11 mouse cellular contexts compared by ENCODE assay signal in genomic region chr6:41194464-41194863, GRCm38 (mm10).
DNase-seq lines count a peak whose midpoint lies in the region; ATAC-seq and TF ChIP-seq lines count a peak whose summit lies in the region.
"Had no signal": no experiment of that assay in that cellular context is flagged by ENCODE, and none has a peak within 500 bp of the region (broad histone marks: within the 10 kb centered on the region; RNA-seq: fewer than 3 reads in every experiment).

No protein-coding gene starts in this region.

- no peak for TF ChIP-seq POLR2A in lung, adult 2 months (IDR thresholded peaks at IDR 0.05; ENCODE audit: borderline replicate concordance, extremely low read depth, low read depth, low read length)

- peak; percentile 7 to 11 for DNase-seq in layer of hippocampus, adult 2 months (ENCODE audit: low spot score in 2 of 2)
- DNase-seq in layer of hippocampus, postnatal 25 days (ENCODE audit: extremely low spot score in 1 of 2, low spot score in 1 of 2): no peak
- DNase-seq in ES-CJ7 (ENCODE audit: low read depth, low spot score): peak; percentile 46
- DNase-seq in embryo, embryonic 11 days: peak; percentile 24
- DNase-seq in lung, adult 2 months: no peak
- no peak for DNase-seq in kidney, postnatal 25 days
- DNase-seq: heart, postnatal 10 days; lung, postnatal 4 days; thymus, postnatal 36 days had no signal

- H3K4me3 ChIP-seq in layer of hippocampus, adult 2 months: no peak overlapping the region
- H3K4me3 ChIP-seq in lung, adult 2 months (replicated peaks; ENCODE audit: extremely low read depth, low read depth, low read length): no peak overlapping the region
- H3K4me3 ChIP-seq: neural tube, embryonic 13.5 days had no signal

- TF ChIP-seq CTCF in layer of hippocampus, adult 2 months (conservative IDR thresholded peaks at IDR 0.05): peak; percentile 75
- TF ChIP-seq CTCF in lung, adult 2 months (IDR thresholded peaks at IDR 0.05; ENCODE audit: insufficient read depth, low read length): no peak

- H3K4me1 ChIP-seq in lung, adult 2 months (ENCODE audit: control insufficient read depth, insufficient read depth, low read length): no peaks in the 10 kb centered on the region
- H3K4me1 ChIP-seq: neural tube, embryonic 13.5 days had no signal

- H3K27ac ChIP-seq in layer of hippocampus, adult 2 months: no peak overlapping the region
- H3K27ac ChIP-seq: neural tube, embryonic 13.5 days had no signal

- peak; percentile 39; the same call in 1 of the 2 replicates for ATAC-seq in neutrophil, adult 5-6 weeks (ENCODE audit: extremely low read depth, insufficient number of reproducible peaks, low FRiP score, poor library complexity, severe bottlenecking)

- WGBS in lung, adult 2 months: 49% methylated on average over 1 of the region's 1 CpGs

Comparison
In these comparisons a context has a peak if more than half of its experiments do, and no peak if none do; other contexts are left out.
1. DNase-seq: peak in layer of hippocampus, adult 2 months (2 of 2), ES-CJ7 (single experiment) and embryo, embryonic 11 days (single experiment); none in layer of hippocampus, postnatal 25 days (0 of 2), lung, adult 2 months (single experiment) and kidney, postnatal 25 days (0 of 2).